Mouse (Mus musculus): ENCODE measurements around the gene Map3k20. TPM values are rescaled to one million over a fixed set of nuclear protein-coding genes. Genes with fewer than 3 reads are reported as not detected.

The Map3k20 gene
- total RNA-seq, 1 experiment from 2014 or later = 36.1 TPM

Other genes with a start within 250 kb of the Map3k20 start
- gene Cdca7, start 190.5 kb downstream of the Map3k20 start, total RNA-seq (2021) = 6.9 and 7.5 TPM in 2 replicates

Data from adrenal gland, postnatal 25 days (tissue).